Mouse (Mus musculus) hindbrain, embryonic 10.5 days (tissue): ENCODE results near the gene Acvr1b. TPM values are rescaled to one million over a fixed set of nuclear protein-coding genes. Genes with fewer than 3 reads are reported as not detected.
A peak's percentile ranks its signal among the peaks of the same experiment; 100 is the strongest.

ENCODE experiments used
- DNase-seq: peaks from one replicate; pipeline ENCODE4 v3.0.0-alpha.2; 2017; ENCODE audit warnings: low spot score
- H3K27ac ChIP-seq: fragments of 300-500 bp; sonication (generic); 2 replicates; pipeline ENCODE4 v1.5.1; 2016; ENCODE audit warnings: mild to moderate bottlenecking, moderate library complexity
- H3K27me3 ChIP-seq: fragments of 300-500 bp; sonication (generic); 2 replicates; pipeline ENCODE4 v1.6.1; 2016; ENCODE audit warnings: mild to moderate bottlenecking; ENCODE audit not compliant: poor library complexity, insufficient read depth, severe bottlenecking
- H3K36me3 ChIP-seq: fragments of 300-500 bp; sonication (generic); 2 replicates; pipeline ENCODE4 v1.6.1; 2016; ENCODE audit warnings: mild to moderate bottlenecking, moderate library complexity
- H3K4me1 ChIP-seq: fragments of 300-500 bp; sonication (generic); replicated peaks from 2 replicates; pipeline ENCODE4 v1.6.1; 2016; ENCODE audit warnings: mild to moderate bottlenecking
- H3K4me3 ChIP-seq: fragments of 300-500 bp; sonication (generic); 2 replicates; pipeline ENCODE4 v1.5.1; 2016; ENCODE audit warnings: mild to moderate bottlenecking, moderate library complexity
- H3K9me3 ChIP-seq: fragments of 300-500 bp; sonication (generic); 2 replicates; pipeline ENCODE4 v1.6.1; 2016; ENCODE audit warnings: mild to moderate bottlenecking, moderate library complexity
- WGBS: fragments of 180-500 bp; shearing (Covaris S2); methylation state at CpG from one replicate; pipeline ENCODE4 v1.1.7; 2016; 5-methylcytosine and 5-hydroxymethylcytosine counted together
- polyA plus RNA-seq: library from polyadenylated mRNA; unstranded; fragments of >200 nt; fragmentation: Nextera tagmentation; extraction: Ambion mirVana; gene quantifications from 2 replicates; pipeline ENCODE4 v1.2.1, GENCODE M21; 2016

The Acvr1b gene
- polyA plus RNA-seq: 6.3 and 10.9 TPM in 2 replicates

DNA sequence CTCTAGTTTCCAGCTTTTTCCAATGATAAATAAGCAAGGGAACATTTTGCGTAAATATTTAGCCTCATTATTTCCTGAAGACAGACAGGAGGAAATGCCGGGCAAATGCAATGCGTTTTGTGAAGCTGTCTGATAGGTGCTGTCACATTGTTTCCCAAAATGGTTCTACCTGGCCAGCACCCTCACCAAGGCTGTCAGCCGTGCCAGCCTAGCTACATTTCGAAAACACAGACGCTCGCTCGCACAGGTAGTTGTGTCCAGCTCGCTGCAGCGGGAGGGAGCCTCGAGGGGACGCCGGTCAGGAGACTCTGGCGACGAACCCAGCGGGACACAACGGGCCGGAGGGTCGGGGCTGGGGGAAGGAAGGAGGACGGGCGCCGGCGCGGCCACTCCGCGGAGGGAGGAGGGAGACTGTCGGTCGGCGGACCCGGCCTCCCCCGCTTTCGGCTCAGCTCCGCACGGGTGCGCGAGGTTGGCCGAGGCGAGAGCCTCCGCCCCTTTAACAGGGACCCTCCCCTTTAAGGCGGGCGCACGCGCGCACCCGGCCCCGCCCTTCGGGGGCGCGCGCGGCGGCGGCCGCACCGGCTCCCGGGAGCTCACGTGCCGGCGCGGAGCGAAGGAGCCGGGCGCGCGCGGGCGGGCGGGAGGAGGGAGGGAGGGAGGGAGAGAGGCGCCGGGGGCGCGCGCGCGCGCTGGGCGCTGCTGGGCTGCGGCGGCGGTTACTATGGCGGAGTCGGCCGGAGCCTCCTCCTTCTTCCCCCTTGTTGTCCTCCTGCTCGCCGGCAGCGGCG is at the start of gene Acvr1b:
Gene Acvr1b (plus strand): TSS at position 647 of the 791 bp plus-strand sequence.
- Histone ChIP-seq H3K4me3 (peak within 1 kb of the TSS; percentile 93), H3K9me3 (no peaks in the 10 kb centered on the region), H3K27ac (peak within 1 kb of the TSS; percentile 98), H3K4me1 (peaks cover 48% of the 10 kb centered on the region), H3K27me3 (peaks cover 16% of the 10 kb centered on the region), H3K36me3 (no peaks in the 10 kb centered on the region)
- WGBS: 2% methylated on average over 39 of the region's 87 CpGs
- DNase-seq: peak; percentile 90

DNA sequence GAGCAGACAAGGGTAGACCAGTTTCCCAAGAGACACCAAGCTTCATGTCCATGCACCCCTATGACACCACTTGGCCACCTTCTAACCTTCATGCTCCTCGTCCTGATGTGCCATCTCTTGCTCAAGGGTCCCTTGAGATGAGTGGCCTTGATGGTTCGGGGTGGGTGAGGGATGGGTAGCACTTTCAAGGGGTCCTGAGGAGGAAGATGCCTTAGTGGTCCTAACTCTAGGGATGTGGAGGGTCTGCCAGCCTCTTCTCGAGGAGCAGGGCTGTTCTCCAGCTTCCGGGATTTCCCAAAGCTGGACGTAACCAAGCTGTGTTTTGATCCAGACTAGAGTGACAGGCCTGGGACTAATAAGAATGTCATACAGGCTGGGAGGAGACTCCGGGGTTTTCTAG is 48.3 kb upstream of the Acvr1b start:
- peaks cover 52% of the 10 kb centered on the region for H3K27me3 ChIP-seq
- 83% methylated on average over 6 of the region's 6 CpGs for WGBS
- 0 out of 2 replicates have a peak, but pooled peaks cover 2% of the 10 kb centered on the region for H3K9me3 ChIP-seq
- no peak overlapping the region for H3K27ac ChIP-seq
- DNase-seq: no peak
- H3K4me3 ChIP-seq: no peak overlapping the region
- H3K36me3 ChIP-seq: no peaks in the 10 kb centered on the region
- H3K4me1 ChIP-seq: peaks cover 35% of the 10 kb centered on the region

DNA sequence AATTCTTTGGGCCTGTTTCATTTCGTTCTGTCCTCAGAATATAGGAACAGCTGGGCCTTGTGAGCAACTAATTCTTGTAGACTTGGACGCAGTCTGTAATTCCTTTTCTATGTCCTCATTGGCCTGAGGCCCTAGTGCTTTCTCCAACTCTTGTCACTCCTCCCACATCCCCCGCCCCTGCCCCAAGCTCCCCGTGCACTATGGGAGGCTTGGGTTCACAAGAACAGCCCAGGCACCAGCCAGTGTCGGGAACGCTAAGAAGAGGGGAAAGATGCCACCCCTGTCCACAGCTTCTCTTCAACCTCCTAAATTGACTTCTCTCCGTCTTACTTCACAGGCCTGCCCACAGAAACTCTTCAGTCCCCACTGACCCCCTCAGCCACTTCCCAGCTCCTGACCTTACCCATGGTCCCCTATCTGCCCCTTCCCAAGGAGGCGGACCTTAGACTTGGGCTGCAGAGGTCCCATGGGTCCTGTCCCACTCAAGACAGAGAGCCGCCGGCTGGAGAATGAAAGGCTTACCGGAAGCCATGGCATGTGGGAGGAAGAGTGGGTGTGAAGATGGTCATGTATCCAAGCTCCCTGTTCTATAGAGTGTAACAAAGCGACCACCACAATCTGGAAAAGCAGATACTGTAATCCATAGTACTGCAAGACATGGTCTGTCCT is 46.9 kb upstream of the Acvr1b start:
- H3K4me1 ChIP-seq: peaks cover 44% of the 10 kb centered on the region
- no peaks in the 10 kb centered on the region for H3K36me3 ChIP-seq
- no peak overlapping the region for H3K27ac ChIP-seq
- DNase-seq: no peak
- 0 out of 2 replicates have a peak, but pooled peaks cover 2% of the 10 kb centered on the region for H3K9me3 ChIP-seq
- 81% methylated on average over 12 of the region's 12 CpGs for WGBS
- peaks cover 66% of the 10 kb centered on the region for H3K27me3 ChIP-seq
- H3K4me3 ChIP-seq: no peak overlapping the region

DNA sequence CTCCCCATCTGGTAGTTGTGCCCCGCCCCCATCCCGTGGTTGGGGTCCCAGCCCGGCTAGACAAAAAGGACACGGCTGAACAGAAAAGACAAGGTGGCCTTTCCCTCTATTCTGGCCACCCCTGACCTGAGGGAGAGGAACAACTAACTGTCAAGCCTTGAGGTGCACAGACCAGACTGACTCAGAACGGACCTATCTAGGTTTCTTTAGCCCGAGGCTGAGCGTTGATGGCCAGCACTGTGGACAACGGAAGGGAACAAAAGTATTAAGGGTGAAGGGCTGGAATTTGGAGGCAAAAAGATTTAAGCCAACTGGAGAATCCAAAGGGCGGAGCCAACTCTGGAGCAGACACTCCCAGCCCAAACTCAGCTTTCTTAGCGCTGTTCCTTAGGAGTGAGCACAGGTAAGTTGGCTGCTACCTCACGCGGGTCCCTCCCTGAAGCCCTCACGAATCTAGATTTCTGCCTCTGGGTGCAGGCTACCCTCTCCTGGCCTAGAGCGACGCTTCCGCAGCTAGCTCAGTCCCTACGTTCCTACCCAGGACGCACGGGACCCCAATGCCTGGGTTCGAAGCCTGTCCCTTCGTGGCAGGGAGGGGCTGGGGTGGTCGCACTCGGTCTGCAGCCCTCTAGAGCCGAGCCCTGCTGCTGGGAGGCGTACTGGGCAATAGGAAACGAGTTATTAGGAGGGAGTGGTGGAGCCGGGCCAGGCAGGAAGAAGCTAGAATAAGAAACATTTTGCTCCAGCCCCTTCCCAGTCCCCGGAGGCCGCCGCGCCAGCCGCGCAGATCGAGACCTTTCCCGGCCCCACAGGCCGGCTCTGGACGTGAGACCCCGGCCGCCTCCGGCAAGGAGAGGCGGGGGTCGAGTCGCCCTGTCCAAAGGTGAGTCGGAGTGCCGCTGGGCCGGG is 45.4 kb upstream of the Acvr1b start, which contains the start of gene Acvrl1:
Gene Acvrl1 (plus strand): TSS at position 342 of the 909 bp plus-strand sequence.
- H3K4me1 ChIP-seq: peaks cover 48% of the 10 kb centered on the region
- peaks cover 78% of the 10 kb centered on the region for H3K27me3 ChIP-seq
- peak; percentile 55 for DNase-seq

DNA sequence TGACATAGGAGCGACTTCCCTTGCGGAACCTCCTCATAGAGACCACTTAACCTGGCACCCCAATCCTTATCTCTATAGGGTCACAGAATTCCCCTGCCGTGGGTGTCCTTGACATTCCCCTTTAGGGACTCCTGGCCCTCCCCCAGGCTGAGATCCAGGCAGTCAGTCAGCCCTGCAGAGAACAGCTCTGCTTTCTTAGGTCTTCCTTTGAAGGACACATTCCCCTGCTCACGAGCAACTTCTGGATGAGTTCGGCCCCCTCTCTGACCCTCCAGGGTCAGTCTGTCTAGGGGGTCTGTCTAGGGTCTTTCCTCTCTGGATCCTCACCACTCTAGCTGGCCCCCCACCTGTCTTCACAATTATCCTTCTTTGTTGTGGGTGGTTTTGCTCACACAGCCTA is 44.5 kb upstream of the Acvr1b start:
- DNase-seq: no peak
- Histone ChIP-seq H3K27me3 (peaks cover 85% of the 10 kb centered on the region), H3K9me3 (0 out of 2 replicates have a peak, but pooled peaks cover 2% of the 10 kb centered on the region), H3K27ac (no peak overlapping the region), H3K4me3 (peak overlapping the region; percentile 46), H3K4me1 (peaks cover 57% of the 10 kb centered on the region), H3K36me3 (no peaks in the 10 kb centered on the region)
- 28% methylated on average over 5 of the region's 5 CpGs for WGBS

More for the DNA sequence above, 45.4 kb upstream of the Acvr1b start, which contains the start of gene Acvrl1:
- peak within 1 kb of the TSS; percentile 54 for H3K27ac ChIP-seq
- 3% methylated on average over 46 of the region's 46 CpGs for WGBS
- H3K9me3 ChIP-seq: 0 out of 2 replicates have a peak, but pooled peaks cover 2% of the 10 kb centered on the region
- H3K36me3 ChIP-seq: no peaks in the 10 kb centered on the region
- H3K4me3 ChIP-seq: peak within 1 kb of the TSS; percentile 46

DNA sequence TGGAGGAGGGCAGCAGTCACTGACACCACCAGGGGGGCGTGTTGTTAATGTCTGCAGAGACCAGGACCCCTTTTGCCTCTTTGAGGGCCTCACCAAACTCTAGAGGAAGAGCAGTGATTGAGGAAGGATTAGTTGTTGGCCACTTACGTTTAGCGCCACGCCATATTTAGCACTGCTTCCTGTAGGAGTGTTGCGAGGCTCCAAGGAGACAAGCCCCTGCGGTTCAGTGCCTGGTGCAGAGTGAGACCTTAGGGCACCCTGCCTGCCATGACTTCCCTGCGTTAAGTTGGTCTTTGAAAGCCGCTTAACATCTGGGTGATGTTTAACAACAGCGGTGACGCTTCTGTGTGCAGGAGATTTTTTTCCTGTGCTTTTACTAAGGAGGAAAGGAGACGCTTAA is 42.4 kb upstream of the Acvr1b start:
- peaks cover 71% of the 10 kb centered on the region for H3K4me1 ChIP-seq
- H3K4me3 ChIP-seq: no peak overlapping the region
- H3K27ac ChIP-seq: no peak overlapping the region
- 47% methylated on average over 11 of the region's 11 CpGs for WGBS
- no peaks in the 10 kb centered on the region for H3K36me3 ChIP-seq
- DNase-seq: no peak
- peaks cover 81% of the 10 kb centered on the region for H3K27me3 ChIP-seq
- no peaks in the 10 kb centered on the region for H3K9me3 ChIP-seq

DNA sequence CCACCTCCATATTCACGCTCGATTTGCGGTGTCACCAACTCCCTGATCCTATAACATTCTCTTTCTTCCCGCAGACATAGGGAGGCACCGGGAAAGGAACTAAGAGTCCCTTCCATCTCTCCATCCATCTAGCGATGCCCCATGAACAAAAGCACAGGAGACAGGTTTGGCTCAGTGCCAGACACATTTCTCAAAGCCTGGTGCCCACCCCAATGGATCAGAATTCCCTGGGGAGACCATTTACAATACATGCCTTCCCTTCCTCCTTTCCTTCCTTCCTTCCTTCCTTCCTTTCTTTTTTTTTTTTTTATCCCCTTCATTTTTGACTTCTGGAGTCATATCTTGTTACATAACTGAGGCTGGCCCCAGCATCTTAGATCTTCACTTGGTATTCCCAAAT is 41.8 kb upstream of the Acvr1b start:
- H3K27ac ChIP-seq: no peak overlapping the region
- WGBS: 67% methylated on average over 6 of the region's 6 CpGs
- H3K4me3 ChIP-seq: no peak overlapping the region
- no peaks in the 10 kb centered on the region for H3K36me3 ChIP-seq
- peaks cover 76% of the 10 kb centered on the region for H3K27me3 ChIP-seq
- peaks cover 70% of the 10 kb centered on the region for H3K4me1 ChIP-seq
- no peak for DNase-seq
- H3K9me3 ChIP-seq: no peaks in the 10 kb centered on the region

DNA sequence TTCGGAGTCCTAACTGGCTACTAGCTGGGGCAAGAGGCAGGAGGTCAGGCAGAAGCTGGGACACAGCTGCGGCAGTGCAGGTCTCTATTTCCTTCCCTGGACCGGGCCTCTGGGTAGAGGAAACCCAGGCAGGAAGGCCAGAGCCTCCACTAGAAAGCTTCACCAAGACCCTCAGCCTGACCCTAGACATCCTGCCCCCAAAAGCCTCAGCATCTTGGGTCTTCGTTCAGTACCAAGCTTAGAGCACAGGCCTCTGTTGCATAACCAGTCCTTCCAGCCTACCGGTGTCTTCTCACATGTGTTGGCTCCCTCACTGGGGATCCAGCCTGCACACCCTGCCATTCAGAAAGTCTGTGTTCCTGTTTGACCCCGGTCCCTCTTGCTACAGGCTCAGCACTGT is 41.1 kb upstream of the Acvr1b start:
- H3K4me1 ChIP-seq: peaks cover 68% of the 10 kb centered on the region
- H3K27ac ChIP-seq: peak overlapping the region; percentile 81
- DNase-seq: no peak
- no peaks in the 10 kb centered on the region for H3K36me3 ChIP-seq
- H3K9me3 ChIP-seq: no peaks in the 10 kb centered on the region
- WGBS: 82% methylated on average over 6 of the region's 6 CpGs
- no peak overlapping the region for H3K4me3 ChIP-seq
- peaks cover 68% of the 10 kb centered on the region for H3K27me3 ChIP-seq

DNA sequence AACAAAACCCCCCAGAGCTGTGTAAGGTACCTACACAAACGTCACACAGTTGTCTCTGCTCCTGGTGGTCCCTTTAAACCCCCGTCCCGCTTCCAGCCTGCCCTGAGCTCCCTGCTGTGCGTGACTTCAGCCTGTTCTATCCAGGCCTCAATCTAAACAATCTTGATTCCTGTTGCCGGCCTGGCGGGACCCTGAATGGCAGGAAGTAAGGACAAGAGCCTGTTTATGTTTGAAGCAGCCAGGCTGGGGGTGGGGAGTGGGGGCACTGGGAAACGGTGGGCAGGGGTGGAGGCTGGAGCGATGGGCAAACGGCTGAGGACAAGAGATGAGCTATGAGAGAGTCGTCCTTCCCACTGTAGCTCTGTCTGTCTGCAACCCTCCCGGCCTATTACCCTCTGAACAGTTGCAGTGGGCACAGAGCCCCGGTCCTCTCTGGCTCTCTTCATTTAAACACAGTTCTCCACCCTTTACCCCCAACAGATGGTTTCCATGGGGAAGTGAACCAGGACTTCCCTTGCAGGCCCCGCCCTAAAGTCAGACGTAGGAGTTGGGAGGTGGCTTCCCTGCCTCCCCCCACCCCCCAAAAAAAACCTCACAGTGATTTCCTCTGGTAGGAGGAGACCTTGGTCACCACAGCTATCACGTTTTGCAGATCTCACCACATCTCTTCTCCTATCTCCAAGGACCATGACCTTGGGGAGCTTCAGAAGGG is 39.7 kb upstream of the Acvr1b start:
- H3K27ac ChIP-seq: peak overlapping the region; percentile 81
- H3K9me3 ChIP-seq: no peaks in the 10 kb centered on the region
- peak; percentile 42 for DNase-seq
- peak overlapping the region; percentile 38; the same call in 1 of the 2 replicates for H3K4me3 ChIP-seq
- peaks cover 56% of the 10 kb centered on the region for H3K4me1 ChIP-seq
- 20% methylated on average over 15 of the region's 15 CpGs for WGBS
- peaks cover 58% of the 10 kb centered on the region for H3K27me3 ChIP-seq
- H3K36me3 ChIP-seq: no peaks in the 10 kb centered on the region

DNA sequence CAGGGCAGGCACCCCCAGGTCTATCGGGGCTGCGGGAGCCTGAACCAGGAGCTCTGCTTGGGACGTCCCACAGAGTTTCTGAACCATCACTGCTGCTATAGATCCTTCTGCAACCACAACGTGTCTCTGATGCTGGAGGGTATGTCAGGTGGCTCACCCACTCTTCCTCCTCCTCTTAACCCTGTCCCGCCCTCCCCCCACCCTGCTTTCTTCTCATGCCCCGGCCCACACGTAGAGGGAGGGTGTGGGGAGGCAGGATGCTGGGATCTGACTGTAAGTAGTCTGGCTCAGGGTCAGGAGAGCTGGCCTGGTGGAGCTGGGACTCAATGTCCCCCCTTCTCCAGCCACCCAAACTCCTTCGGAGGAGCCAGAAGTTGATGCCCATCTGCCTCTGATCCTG is 38.5 kb upstream of the Acvr1b start:
- no peaks in the 10 kb centered on the region for H3K36me3 ChIP-seq
- H3K4me1 ChIP-seq: peaks cover 61% of the 10 kb centered on the region
- peaks cover 55% of the 10 kb centered on the region for H3K27me3 ChIP-seq
- peak overlapping the region; percentile 81 for H3K27ac ChIP-seq
- H3K4me3 ChIP-seq: peak overlapping the region; percentile 38
- 68% methylated on average over 8 of the region's 8 CpGs for WGBS
- no peaks in the 10 kb centered on the region for H3K9me3 ChIP-seq
- no peak for DNase-seq

DNA sequence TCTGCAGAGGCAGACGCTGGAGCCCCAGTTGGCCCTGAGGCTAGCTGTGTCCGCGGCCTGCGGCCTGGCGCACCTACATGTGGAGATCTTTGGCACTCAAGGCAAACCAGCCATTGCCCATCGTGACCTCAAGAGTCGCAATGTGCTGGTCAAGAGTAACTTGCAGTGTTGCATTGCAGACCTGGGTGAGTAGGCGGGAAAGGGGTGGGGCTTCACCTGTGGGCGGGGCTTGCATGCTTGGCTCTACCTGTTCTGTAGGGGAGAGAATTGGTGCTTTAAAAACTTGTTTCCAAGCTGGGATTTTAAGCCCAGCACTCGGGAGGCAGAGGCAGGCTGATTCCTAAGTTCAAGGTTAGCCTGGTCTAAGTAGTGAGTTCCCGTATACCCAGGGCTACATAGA is 36.4 kb upstream of the Acvr1b start:
- 82% methylated on average over 11 of the region's 11 CpGs for WGBS
- H3K27me3 ChIP-seq: peaks cover 37% of the 10 kb centered on the region

DNA sequence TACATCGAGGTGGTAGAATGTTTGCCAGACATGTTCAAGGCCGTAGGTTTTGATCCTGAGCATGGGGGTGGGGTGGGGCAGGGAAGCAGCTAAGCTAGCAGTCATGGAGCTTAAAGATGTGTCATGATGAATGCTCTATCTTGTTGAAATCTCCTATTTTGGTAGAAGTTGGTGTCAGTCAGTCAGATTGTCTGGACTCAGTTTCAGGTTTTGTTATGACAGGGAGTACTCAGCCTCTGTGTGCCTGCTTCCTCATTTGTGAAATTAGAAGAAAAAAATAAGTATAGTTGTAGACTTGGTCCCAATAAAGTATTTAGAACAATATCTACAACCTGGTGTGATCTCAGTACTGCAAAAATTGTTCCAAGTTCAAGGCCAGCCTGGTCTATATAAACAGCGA is 35.2 kb upstream of the Acvr1b start:
- H3K27ac ChIP-seq: no peak overlapping the region
- peaks cover 34% of the 10 kb centered on the region for H3K27me3 ChIP-seq

More for the DNA sequence above, 36.4 kb upstream of the Acvr1b start:
- peaks cover 62% of the 10 kb centered on the region for H3K4me1 ChIP-seq
- no peaks in the 10 kb centered on the region for H3K9me3 ChIP-seq
- H3K4me3 ChIP-seq: no peak overlapping the region
- no peak overlapping the region for H3K27ac ChIP-seq
- DNase-seq: no peak
- no peaks in the 10 kb centered on the region for H3K36me3 ChIP-seq

More for the DNA sequence above, 35.2 kb upstream of the Acvr1b start:
- H3K36me3 ChIP-seq: no peaks in the 10 kb centered on the region
- no peaks in the 10 kb centered on the region for H3K9me3 ChIP-seq
- 91% methylated on average over 3 of the region's 3 CpGs for whole genome bisulfite sequencing
- DNase-seq: no peak
- H3K4me3 ChIP-seq: no peak overlapping the region
- peaks cover 62% of the 10 kb centered on the region for H3K4me1 ChIP-seq
